Mouse (Mus musculus): Measurements from ENCODE around the gene Ildr1.

Gene Ildr1

GRCm38 (mm10) chr16:36772996-36773395 is 79.2 kb downstream of the Ildr1 start:
- DNase-seq: no peak

GRCm38 (mm10) chr16:36775658-36776057 is 81.9 kb downstream of the Ildr1 start:
- no peak for DNase-seq

Data from right cerebral cortex, adult 18-20 months (tissue).